Mouse (Mus musculus): ENCODE data around the gene Oprm1. TPM values are rescaled to one million over a fixed set of nuclear protein-coding genes. Genes with fewer than 3 reads are reported as not detected.

The Oprm1 gene
- polyA plus RNA-seq, 1 experiment from 2014 or later: 0.72 TPM

DNA sequence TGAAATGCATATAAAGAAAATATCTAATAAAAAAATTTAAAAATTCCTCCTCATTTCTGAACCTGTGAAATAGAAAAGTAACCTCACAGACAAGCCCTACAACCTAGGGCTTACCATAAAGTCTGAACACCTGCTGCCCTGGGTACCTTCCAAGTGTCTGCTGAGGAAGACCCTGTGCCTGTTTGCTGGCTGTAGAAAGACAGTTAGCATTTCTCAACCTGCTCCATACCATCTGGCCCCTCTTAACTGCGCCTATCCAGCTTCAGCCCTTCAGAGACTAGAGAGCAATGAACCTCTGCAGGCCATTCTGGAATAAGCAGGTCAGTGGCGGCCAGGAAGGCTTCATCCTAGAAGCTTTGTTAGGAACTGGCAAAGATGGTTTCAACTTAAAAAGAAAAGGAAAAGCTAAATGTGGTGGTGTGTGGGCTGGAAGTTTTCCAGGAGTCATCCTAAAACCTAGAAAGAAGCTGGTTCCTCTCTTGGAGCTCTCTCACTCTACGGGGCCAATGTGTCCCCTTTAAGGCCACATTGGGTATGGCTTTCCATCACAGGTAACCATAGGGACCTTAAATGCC lies 143.6 kb downstream of the Oprm1 start:
- Histone ChIP-seq H3K4me1 (no peaks in the 10 kb centered on the region), H3K4me3 (replicated peaks) (no peak overlapping the region), H3K9me3 (no peaks in the 10 kb centered on the region), H3K4me2 (no peak overlapping the region), H3K27ac (no peak overlapping the region), H3K36me3 (replicated peaks) (no peaks in the 10 kb centered on the region), H3K27me3 (no peaks in the 10 kb centered on the region), H3K9ac (no peak overlapping the region)
- 86% methylated on average over 3 of the region's 3 CpGs for WGBS
- no peak for ATAC-seq (ENCODE audit: low FRiP score)

DNA sequence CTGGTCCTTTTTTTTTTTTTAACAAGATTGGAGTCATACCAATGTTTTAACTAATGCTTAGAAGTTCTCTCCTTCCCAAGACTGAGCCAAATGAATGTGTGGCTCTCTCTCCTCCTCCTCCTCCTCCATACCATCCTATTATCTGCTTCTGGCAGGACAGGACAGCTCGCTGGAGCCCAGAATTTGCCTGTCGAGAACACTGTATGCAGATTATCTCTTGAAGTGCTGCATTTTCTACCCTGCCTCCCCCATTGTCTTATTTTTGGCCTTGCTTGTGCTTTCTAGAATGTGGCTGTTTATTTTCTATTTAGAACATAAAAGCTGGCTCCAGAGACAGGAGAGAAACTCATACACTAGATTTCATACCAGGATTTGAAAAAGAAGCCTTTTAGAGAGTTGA lies 151.5 kb downstream of the Oprm1 start:
- 63% methylated on average over 2 of the region's 2 CpGs for WGBS
- Histone ChIP-seq H3K27me3 (no peaks in the 10 kb centered on the region), H3K36me3 (replicated peaks) (no peaks in the 10 kb centered on the region), H3K27ac (no peak overlapping the region), H3K4me1 (no peaks in the 10 kb centered on the region), H3K4me3 (replicated peaks) (no peak overlapping the region), H3K9ac (no peak overlapping the region), H3K4me2 (no peak overlapping the region), H3K9me3 (no peaks in the 10 kb centered on the region)
- ATAC-seq (ENCODE audit: low FRiP score): no peak

DNA sequence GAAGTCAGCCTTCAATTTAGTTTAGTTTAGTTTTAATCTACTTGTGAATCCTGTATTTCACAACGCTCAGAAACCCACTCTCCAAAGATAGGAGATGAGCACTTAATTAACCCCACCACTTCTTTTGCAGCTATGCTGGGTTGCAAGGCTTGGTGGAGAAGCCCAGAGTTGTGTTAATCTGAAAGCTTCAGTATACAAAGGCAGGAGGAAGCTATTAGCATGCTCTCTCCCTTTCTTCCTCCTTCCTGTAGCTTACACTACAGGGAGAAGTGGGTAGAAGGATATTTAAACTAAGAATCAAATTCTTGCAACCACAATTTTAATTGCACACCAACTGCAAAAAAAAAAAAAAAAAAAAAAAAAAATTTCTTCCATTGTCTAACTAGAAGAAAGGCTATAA lies 157.7 kb downstream of the Oprm1 start:
- Histone ChIP-seq H3K4me3 (replicated peaks) (no peak overlapping the region), H3K9ac (no peak overlapping the region), H3K27ac (no peak overlapping the region), H3K4me1 (peaks cover 14% of the 10 kb centered on the region), H3K36me3 (replicated peaks) (no peaks in the 10 kb centered on the region), H3K4me2 (no peak overlapping the region), H3K9me3 (no peaks in the 10 kb centered on the region), H3K27me3 (no peaks in the 10 kb centered on the region)
- WGBS: 29% methylated on average over 1 of the region's 1 CpGs
- ATAC-seq (ENCODE audit: low FRiP score): no peak

GRCm38 (mm10) chr10:6916545-6917257 lies 158.4 kb downstream of the Oprm1 start:
- no peak overlapping the region for H3K4me3 ChIP-seq (replicated peaks)

GRCm38 (mm10) chr10:6926724-6927123 lies 168.4 kb downstream of the Oprm1 start:
- no peak overlapping the region for H3K27ac ChIP-seq
- H3K9me3 ChIP-seq: no peaks in the 10 kb centered on the region
- no peaks in the 10 kb centered on the region for H3K27me3 ChIP-seq
- no peak overlapping the region for H3K4me3 ChIP-seq (replicated peaks)
- no peak for ATAC-seq (ENCODE audit: low FRiP score)
- no peak overlapping the region for H3K4me2 ChIP-seq
- no peaks in the 10 kb centered on the region for H3K4me1 ChIP-seq
- H3K36me3 ChIP-seq (replicated peaks): no peaks in the 10 kb centered on the region
- WGBS: 90% methylated on average over 2 of the region's 2 CpGs
- no peak overlapping the region for H3K9ac ChIP-seq

More at GRCm38 (mm10) chr10:6916545-6917257, 158.4 kb downstream of the Oprm1 start:
- Histone ChIP-seq H3K27me3 (no peaks in the 10 kb centered on the region), H3K4me1 (peaks cover 14% of the 10 kb centered on the region), H3K9me3 (no peaks in the 10 kb centered on the region), H3K36me3 (replicated peaks) (no peaks in the 10 kb centered on the region), H3K9ac (no peak overlapping the region), H3K27ac (no peak overlapping the region), H3K4me2 (no peak overlapping the region)
- 17% methylated on average over 6 of the region's 6 CpGs for WGBS
- peak; percentile 74 for ATAC-seq (ENCODE audit: low FRiP score)

DNA sequence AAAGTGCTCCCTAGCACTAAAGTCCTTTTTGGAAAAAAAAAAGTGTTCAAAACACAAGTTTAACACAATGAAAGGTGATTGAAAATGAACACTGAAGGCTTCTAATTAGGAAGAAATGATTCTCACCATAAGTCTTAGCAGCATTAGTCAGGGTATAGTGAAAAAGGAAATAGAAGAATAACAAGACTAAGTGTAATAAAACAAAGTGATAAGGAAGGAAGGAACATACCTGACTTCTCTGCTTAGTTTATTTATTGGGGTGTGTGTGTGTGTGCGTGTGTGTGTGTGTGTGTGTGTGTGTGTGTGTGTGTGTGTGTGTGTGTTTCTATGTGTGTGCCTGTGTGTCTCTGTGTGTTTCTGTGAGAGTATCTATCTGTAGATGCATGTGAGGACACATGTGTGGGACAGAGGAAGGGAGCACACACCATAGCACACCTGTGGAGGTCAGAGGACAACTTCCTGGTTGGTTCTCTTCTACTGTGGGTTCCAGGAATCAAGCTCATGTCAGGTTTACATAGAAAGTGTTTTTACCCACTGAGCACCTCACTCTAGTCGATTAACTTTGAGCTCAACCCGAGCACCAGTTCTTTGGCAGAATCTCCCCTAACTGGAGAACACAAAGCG lies 169.4 kb downstream of the Oprm1 start:
- no peak overlapping the region for H3K9ac ChIP-seq
- H3K9me3 ChIP-seq: no peaks in the 10 kb centered on the region
- no peaks in the 10 kb centered on the region for H3K27me3 ChIP-seq
- H3K27ac ChIP-seq: no peak overlapping the region
- no peaks in the 10 kb centered on the region for H3K36me3 ChIP-seq (replicated peaks)
- no peak overlapping the region for H3K4me3 ChIP-seq (replicated peaks)
- WGBS: 91% methylated on average over 4 of the region's 4 CpGs
- H3K4me2 ChIP-seq: no peak overlapping the region
- H3K4me1 ChIP-seq: no peaks in the 10 kb centered on the region
- ATAC-seq (ENCODE audit: low FRiP score): no peak

GRCm38 (mm10) chr10:6928905-6929304 lies 170.6 kb downstream of the Oprm1 start:
- Histone ChIP-seq H3K4me1 (no peaks in the 10 kb centered on the region), H3K4me2 (no peak overlapping the region), H3K27ac (no peak overlapping the region), H3K36me3 (replicated peaks) (no peaks in the 10 kb centered on the region), H3K4me3 (replicated peaks) (no peak overlapping the region), H3K9ac (no peak overlapping the region), H3K27me3 (no peaks in the 10 kb centered on the region), H3K9me3 (no peaks in the 10 kb centered on the region)
- 73% methylated on average over 1 of the region's 1 CpGs for WGBS
- ATAC-seq (ENCODE audit: low FRiP score): no peak

DNA sequence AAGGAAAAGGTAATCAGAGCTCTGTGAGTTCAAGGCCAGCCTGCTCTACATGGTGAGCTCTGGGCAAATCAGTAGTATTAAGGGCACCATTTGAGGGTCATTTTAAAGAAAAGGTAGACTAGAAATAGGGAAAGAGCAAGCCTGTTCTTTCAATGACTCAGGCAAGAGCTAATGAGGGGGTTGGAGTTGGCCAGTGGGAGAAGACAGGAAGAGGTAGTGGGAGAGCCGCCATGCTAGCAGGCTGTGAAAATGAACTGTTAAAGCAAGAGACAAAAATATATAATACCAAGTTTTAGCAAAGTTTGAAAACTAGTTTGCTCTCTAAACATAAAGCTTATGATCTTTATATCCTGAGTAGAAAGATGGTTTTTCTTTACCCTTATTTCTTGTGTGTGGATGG lies 172.1 kb downstream of the Oprm1 start:
- Histone ChIP-seq H3K4me2 (no peak overlapping the region), H3K36me3 (replicated peaks) (no peaks in the 10 kb centered on the region), H3K9me3 (no peaks in the 10 kb centered on the region), H3K4me1 (no peaks in the 10 kb centered on the region), H3K27me3 (no peaks in the 10 kb centered on the region), H3K4me3 (replicated peaks) (no peak overlapping the region), H3K9ac (no peak overlapping the region), H3K27ac (no peak overlapping the region)
- ATAC-seq (ENCODE audit: low FRiP score): no peak
- WGBS: 86% methylated on average over 1 of the region's 1 CpGs

- H3K27ac ChIP-seq: no peak overlapping the region
- H3K4me1 ChIP-seq: no peaks in the 10 kb centered on the region
- no peak overlapping the region for H3K4me3 ChIP-seq (replicated peaks)
- H3K9ac ChIP-seq: no peak overlapping the region
- H3K4me2 ChIP-seq: no peak overlapping the region
- ATAC-seq (ENCODE audit: low FRiP score): no peak
- H3K9me3 ChIP-seq: no peaks in the 10 kb centered on the region
- H3K36me3 ChIP-seq (replicated peaks): no peaks in the 10 kb centered on the region
- H3K27me3 ChIP-seq: no peaks in the 10 kb centered on the region
- WGBS: 73% methylated on average over 2 of the region's 2 CpGs
Measured at GRCm38 (mm10) chr10:6930889-6931288, 172.6 kb downstream of the Oprm1 start.

DNA sequence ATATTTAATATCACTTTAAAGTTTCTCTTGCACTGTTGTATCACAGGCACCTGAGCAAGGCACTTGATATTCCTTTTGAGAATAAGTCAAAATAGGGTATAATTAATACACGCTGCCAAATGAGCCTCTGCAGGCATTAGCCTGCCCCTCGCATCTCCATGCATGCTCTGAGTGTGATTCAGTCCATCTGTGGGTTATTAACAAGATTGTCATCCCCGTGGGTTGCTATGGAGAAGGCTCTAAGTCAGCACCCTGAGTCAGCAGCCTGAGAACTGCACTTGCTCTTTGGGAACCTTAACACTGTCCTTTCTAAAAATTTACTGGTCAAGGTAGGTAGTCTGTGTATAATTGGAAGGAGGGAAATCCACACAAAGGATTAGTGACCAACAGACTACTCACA lies 176.5 kb downstream of the Oprm1 start:
- Histone ChIP-seq H3K36me3 (replicated peaks) (no peaks in the 10 kb centered on the region), H3K9me3 (no peaks in the 10 kb centered on the region), H3K4me3 (replicated peaks) (no peak overlapping the region), H3K9ac (no peak overlapping the region), H3K4me1 (no peaks in the 10 kb centered on the region), H3K4me2 (no peak overlapping the region), H3K27ac (no peak overlapping the region), H3K27me3 (no peaks in the 10 kb centered on the region)
- WGBS: 73% methylated on average over 3 of the region's 3 CpGs
- no peak for ATAC-seq (ENCODE audit: low FRiP score)

DNA sequence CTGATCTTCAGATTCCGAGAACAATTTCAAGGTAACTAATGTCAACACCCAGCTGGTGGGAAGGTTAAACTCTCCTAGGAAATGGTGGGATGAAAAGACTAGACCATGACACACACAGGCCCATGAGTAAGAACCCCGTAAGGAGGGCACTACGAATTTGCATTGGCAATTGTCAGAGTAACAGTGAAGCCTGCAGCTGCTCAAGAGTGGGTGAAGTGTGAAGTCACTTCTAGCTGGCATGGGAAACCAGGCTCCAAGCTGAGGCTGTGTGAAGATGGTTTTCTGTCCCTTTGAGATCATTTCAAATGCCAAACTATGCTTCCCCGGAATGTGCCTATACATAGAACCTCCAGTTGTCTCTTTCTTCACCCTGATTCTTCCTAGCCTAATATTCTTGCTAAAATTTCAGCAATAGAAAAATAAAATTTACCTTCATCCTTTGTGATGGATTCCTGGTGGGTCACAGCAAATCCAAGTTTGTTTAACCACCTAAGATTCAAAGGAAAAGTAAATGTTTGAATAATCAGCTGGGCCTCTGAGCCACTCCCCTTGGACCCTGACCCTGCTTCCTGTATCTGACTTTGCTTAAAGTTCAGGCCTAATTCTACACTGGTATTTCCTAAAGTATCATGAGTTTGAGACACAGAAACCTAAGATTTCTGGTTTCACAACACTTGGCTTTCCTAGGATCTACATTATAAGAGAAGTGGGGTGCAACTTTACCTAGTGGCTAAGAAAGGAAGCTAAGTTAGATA lies 178.5 kb downstream of the Oprm1 start:
- Histone ChIP-seq H3K9ac (no peak overlapping the region), H3K9me3 (no peaks in the 10 kb centered on the region), H3K27ac (no peak overlapping the region), H3K36me3 (replicated peaks) (no peaks in the 10 kb centered on the region), H3K4me2 (no peak overlapping the region), H3K4me3 (replicated peaks) (no peak overlapping the region), H3K27me3 (no peaks in the 10 kb centered on the region), H3K4me1 (no peaks in the 10 kb centered on the region)
- 89% methylated on average over 4 of the region's 4 CpGs for WGBS
- no peak for ATAC-seq (ENCODE audit: low FRiP score)

- 65% methylated on average over 1 of the region's 1 CpGs for WGBS
Measured at GRCm38 (mm10) chr10:6953115-6953514, 194.8 kb downstream of the Oprm1 start.

More at GRCm38 (mm10) chr10:6953115-6953514, 194.8 kb downstream of the Oprm1 start:
- Histone ChIP-seq H3K27me3 (no peaks in the 10 kb centered on the region), H3K9ac (no peak overlapping the region), H3K4me3 (replicated peaks) (no peak overlapping the region), H3K9me3 (no peaks in the 10 kb centered on the region), H3K27ac (no peak overlapping the region), H3K4me1 (no peaks in the 10 kb centered on the region), H3K4me2 (no peak overlapping the region), H3K36me3 (replicated peaks) (no peaks in the 10 kb centered on the region)
- no peak for ATAC-seq (ENCODE audit: low FRiP score)

All from forebrain, embryonic 12.5 days (tissue).